Mouse (Mus musculus): ENCODE measurements around the gene Usp37.
A peak's percentile ranks its signal among the peaks of the same experiment; 100 is the strongest.

Usp37 gene

GRCm38 (mm10) chr1:74397268-74397918, 146.7 kb downstream of the Usp37 start:
- peak; percentile 93 for DNase-seq (ENCODE audit: low read depth)

- peak; percentile 48 for DNase-seq (ENCODE audit: low read depth)
These were observed 147.4 kb downstream of the Usp37 start for GRCm38 (mm10) chr1:74396456-74397222.

- DNase-seq (ENCODE audit: low read depth) = no peak
These were observed 148.8 kb downstream of the Usp37 start for GRCm38 (mm10) chr1:74395290-74395689.

- DNase-seq (ENCODE audit: low read depth) = no peak
These were observed 149.2 kb downstream of the Usp37 start for GRCm38 (mm10) chr1:74394858-74395257.

- DNase-seq (ENCODE audit: low read depth) = no peak
These were observed 149.8 kb downstream of the Usp37 start for GRCm38 (mm10) chr1:74394311-74394710.

- DNase-seq (ENCODE audit: low read depth) = no peak
These were observed 150.4 kb downstream of the Usp37 start for GRCm38 (mm10) chr1:74393697-74394096.

GRCm38 (mm10) chr1:74393010-74393409, 151.1 kb downstream of the Usp37 start:
- DNase-seq (ENCODE audit: low read depth) = no peak

GRCm38 (mm10) chr1:74392446-74392994, 151.6 kb downstream of the Usp37 start:
- no peak for DNase-seq (ENCODE audit: low read depth)

- peak; percentile 79 for DNase-seq (ENCODE audit: low read depth)
These were observed 152.1 kb downstream of the Usp37 start for GRCm38 (mm10) chr1:74391844-74392441.

GRCm38 (mm10) chr1:74390924-74391748, 152.9 kb downstream of the Usp37 start, which contains the start of gene Ctdsp1:
TSS of gene Ctdsp1 (plus strand) at chr1:74391509.
- DNase-seq (ENCODE audit: low read depth) = peak; percentile 96

GRCm38 (mm10) chr1:74390287-74390906, 153.7 kb downstream of the Usp37 start:
- peak; percentile 94 for DNase-seq (ENCODE audit: low read depth)

- DNase-seq (ENCODE audit: low read depth) = peak; percentile 85
These were observed 154.2 kb downstream of the Usp37 start for GRCm38 (mm10) chr1:74389831-74390286.

GRCm38 (mm10) chr1:74388398-74388920, 155.6 kb downstream of the Usp37 start:
- no peak for DNase-seq (ENCODE audit: low read depth)

GRCm38 (mm10) chr1:74387386-74387988, 156.6 kb downstream of the Usp37 start:
- DNase-seq (ENCODE audit: low read depth) = no peak

GRCm38 (mm10) chr1:74386714-74387385, 157.2 kb downstream of the Usp37 start:
- DNase-seq (ENCODE audit: low read depth) = peak; percentile 97

- DNase-seq (ENCODE audit: low read depth) = no peak
These were observed 157.7 kb downstream of the Usp37 start for GRCm38 (mm10) chr1:74386363-74386713.

- no peak for DNase-seq (ENCODE audit: low read depth)
These were observed 158.6 kb downstream of the Usp37 start for GRCm38 (mm10) chr1:74385531-74385930.
